Mouse (Mus musculus) embryo, embryonic 9.5 days (tissue): Measurements from ENCODE around the gene Fars2.
"Not testable (repeated sequence)": the region's sequence is repeated elsewhere in the genome, so short reads cannot be mapped to it uniquely, and the experiment has no call there.

ENCODE experiments used
- DNase-seq: peaks from one replicate; pipeline ENCODE4 v3.0.0-alpha.2; 2017; ENCODE audit errors: extremely low spot score

The Fars2 gene

GRCm38 (mm10) chr13:36294503-36294902, 177.3 kb downstream of the Fars2 start:
- no peak for DNase-seq

GRCm38 (mm10) chr13:36295848-36296247, 178.6 kb downstream of the Fars2 start:
- DNase-seq, result no peak

- no peak for DNase-seq
Observed at GRCm38 (mm10) chr13:36296574-36296973, 179.4 kb downstream of the Fars2 start.

GRCm38 (mm10) chr13:36297950-36298781, 181.0 kb downstream of the Fars2 start:
- no peak for DNase-seq

- DNase-seq, result no peak
Observed at GRCm38 (mm10) chr13:36298782-36299031, 181.5 kb downstream of the Fars2 start.

- DNase-seq, result no peak
Observed at GRCm38 (mm10) chr13:36302770-36303169, 185.6 kb downstream of the Fars2 start.

GRCm38 (mm10) chr13:36305306-36305705, 188.1 kb downstream of the Fars2 start:
- DNase-seq, result no peak

- no peak for DNase-seq
Observed at GRCm38 (mm10) chr13:36307386-36307785, 190.2 kb downstream of the Fars2 start.

GRCm38 (mm10) chr13:36309160-36309559, 191.9 kb downstream of the Fars2 start:
- DNase-seq, result no peak

- DNase-seq, result no peak
Observed at GRCm38 (mm10) chr13:36314218-36314617, 197.0 kb downstream of the Fars2 start.

- DNase-seq, result no peak
Observed at GRCm38 (mm10) chr13:36314860-36315800, 197.9 kb downstream of the Fars2 start.

GRCm38 (mm10) chr13:36317824-36318223, 200.6 kb downstream of the Fars2 start:
- no peak for DNase-seq

GRCm38 (mm10) chr13:36324624-36325023, 207.4 kb downstream of the Fars2 start:
- no peak for DNase-seq

- no peak for DNase-seq
Observed at GRCm38 (mm10) chr13:36326539-36326938, 209.3 kb downstream of the Fars2 start.

GRCm38 (mm10) chr13:36329871-36330270, 212.7 kb downstream of the Fars2 start:
- no peak for DNase-seq

GRCm38 (mm10) chr13:36330542-36330941, 213.3 kb downstream of the Fars2 start:
- DNase-seq, result no peak

- DNase-seq, result no peak
Observed at GRCm38 (mm10) chr13:36334748-36335147, 217.5 kb downstream of the Fars2 start.

- DNase-seq, result no peak
Observed at GRCm38 (mm10) chr13:36351529-36351928, 234.3 kb downstream of the Fars2 start.

GRCm38 (mm10) chr13:36357469-36357868, 240.3 kb downstream of the Fars2 start:
- no peak for DNase-seq

- DNase-seq, result no peak
Observed at GRCm38 (mm10) chr13:36361419-36361818, 244.2 kb downstream of the Fars2 start.

- DNase-seq, result not testable (repeated sequence)
Observed at GRCm38 (mm10) chr13:36365719-36366118, 248.5 kb downstream of the Fars2 start.

- DNase-seq, result no peak
Observed at GRCm38 (mm10) chr13:36366304-36366703, 249.1 kb downstream of the Fars2 start.
